Mouse (Mus musculus) small intestine, adult 2 months (tissue): ENCODE measurements around the gene Rassf4.

Source experiments
- CTCF ChIP-seq: fragments of 200-500 bp; IDR thresholded peaks from 2 replicates; pipeline ENCODE4 v1.5.1; 2012; ENCODE audit warnings: low read depth, mild to moderate bottlenecking, control low read depth, inconsistent platforms, low read length, moderate library complexity, mixed read lengths; ENCODE audit not compliant: insufficient replicate concordance, insufficient read length; ENCODE audit errors: extremely low read depth
- POLR2A ChIP-seq: fragments of 200-500 bp; IDR thresholded peaks from 2 replicates; pipeline ENCODE4 v1.6.1; 2012; ENCODE audit warnings: low read depth, mild to moderate bottlenecking, control low read depth, inconsistent platforms, low read length, moderate library complexity

DNA sequence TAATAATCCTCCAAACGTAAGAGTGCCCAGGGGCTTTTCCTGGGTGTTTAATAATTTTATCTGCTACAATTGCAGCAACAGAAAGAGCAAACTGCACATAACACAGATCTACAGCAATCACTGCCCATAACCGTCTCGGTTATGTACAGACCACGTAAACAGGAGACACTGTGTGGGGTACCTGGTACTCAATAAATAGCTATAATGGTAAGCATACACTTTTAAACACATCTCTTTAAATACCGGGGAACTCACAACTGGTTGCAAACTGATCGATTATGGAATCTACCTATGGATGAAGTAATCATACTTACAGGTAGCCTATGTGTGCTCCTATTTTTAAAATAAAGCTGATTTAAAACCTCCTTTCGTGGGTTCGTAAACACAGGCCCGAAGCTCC is 45.7 kb downstream of the Rassf4 start:
- no peak for TF ChIP-seq POLR2A
- no peak for TF ChIP-seq CTCF
